Mouse (Mus musculus) forebrain, embryonic 14.5 days (tissue): ENCODE results near the gene Tenm3. TPM values are rescaled to one million over a fixed set of nuclear protein-coding genes. Genes with fewer than 3 reads are reported as not detected.
A peak's percentile ranks its signal among the peaks of the same experiment; 100 is the strongest.

ENCODE experiments used
- ATAC-seq: fragments of 200-750 bp; cut with Nextera tagmentation; 2 replicates; pipeline ENCODE4 v1.8.0; 2017; ENCODE audit warnings: mild to moderate bottlenecking, moderate library complexity
- DNase-seq: peaks from one replicate; pipeline ENCODE4 v3.0.0-alpha.2; 2015; ENCODE audit warnings: low spot score
- H3K27ac ChIP-seq: fragments of 300-500 bp; sonication (generic); 2 replicates; pipeline ENCODE4 v1.5.1; 2014; ENCODE audit warnings: low read depth, mild to moderate bottlenecking, control low read depth, low read length, moderate library complexity
- H3K27me3 ChIP-seq: fragments of 300-500 bp; sonication (generic); replicated peaks from 2 replicates; pipeline ENCODE4 v1.6.1; 2014; ENCODE audit warnings: low read length, control low read depth, mixed read lengths; ENCODE audit not compliant: control insufficient read depth, insufficient read depth
- H3K36me3 ChIP-seq: fragments of 300-500 bp; sonication (generic); 2 replicates; pipeline ENCODE4 v1.6.1; 2014; ENCODE audit warnings: low read length, control low read depth; ENCODE audit not compliant: control insufficient read depth, insufficient read depth
- H3K4me1 ChIP-seq: fragments of 300-500 bp; sonication (generic); 2 replicates; pipeline ENCODE4 v1.6.1; 2014; ENCODE audit warnings: antibody characterized with exemption, low read length, control low read depth; ENCODE audit not compliant: control insufficient read depth, insufficient read depth
- H3K4me2 ChIP-seq: fragments of 300-500 bp; sonication (generic); 2 replicates; pipeline ENCODE4 v1.6.1; 2014; ENCODE audit warnings: mild to moderate bottlenecking, control low read depth, low read length
- H3K4me3 ChIP-seq: fragments of 300-500 bp; sonication (generic); 2 replicates; pipeline ENCODE4 v1.5.1; 2014; ENCODE audit warnings: low read depth, low read length, control low read depth
- H3K9ac ChIP-seq: fragments of 300-500 bp; sonication (generic); 2 replicates; pipeline ENCODE4 v1.6.1; 2014; ENCODE audit warnings: mild to moderate bottlenecking, low read length, control low read depth, moderate library complexity
- H3K9me3 ChIP-seq: fragments of 300-500 bp; sonication (generic); replicated peaks from 2 replicates; pipeline ENCODE4 v1.6.1; 2016; ENCODE audit warnings: low read length, control low read depth, mixed read lengths; ENCODE audit not compliant: control insufficient read depth
- WGBS: fragments of 180-500 bp; shearing (Covaris S2); extraction: QIAGEN DNeasy Blood & Tissue Kit; methylation state at CpG from one replicate; pipeline ENCODE4 v1.1.7; 2014; 5-methylcytosine and 5-hydroxymethylcytosine counted together
- polyA plus RNA-seq: library from polyadenylated mRNA; unstranded; fragments of >200 nt; fragmentation: Nextera tagmentation; extraction: Ambion mirVana; gene quantifications from 2 replicates; pipeline ENCODE4 v1.2.1, GENCODE M21; 2014

The Tenm3 gene
- polyA plus RNA-seq, 1 experiment from 2014 or later, result 12.5 TPM

DNA sequence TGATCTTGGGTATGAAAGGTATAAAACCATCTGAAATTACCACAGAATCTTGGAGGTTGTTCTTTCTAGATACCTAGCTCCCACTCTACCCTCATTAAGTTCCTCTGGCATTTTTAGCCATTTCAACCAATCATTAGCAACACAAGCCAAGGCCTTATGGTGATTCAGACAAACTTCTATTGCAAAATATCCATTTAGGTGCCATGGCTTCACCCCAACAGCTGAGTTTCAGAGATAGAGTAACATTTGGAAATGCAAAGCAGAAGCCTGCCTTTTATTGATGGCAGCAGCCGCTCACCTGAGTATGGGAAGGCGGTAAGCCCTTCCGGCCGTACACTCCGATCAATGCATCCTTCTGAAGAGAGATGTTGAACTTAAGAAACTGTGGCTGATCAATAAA lies 494.9 kb downstream of the Tenm3 start:
- H3K27ac ChIP-seq, result no peak overlapping the region
- no peak overlapping the region for H3K4me3 ChIP-seq
- H3K36me3 ChIP-seq, result no peaks in the 10 kb centered on the region
- no peak overlapping the region for H3K4me2 ChIP-seq
- WGBS, result 98% methylated on average over 5 of the region's 5 CpGs
- no peak overlapping the region for H3K9ac ChIP-seq
- H3K27me3 ChIP-seq, result no peaks in the 10 kb centered on the region
- no peak for ATAC-seq
- DNase-seq, result no peak
- H3K4me1 ChIP-seq, result no peaks in the 10 kb centered on the region
- no peaks in the 10 kb centered on the region for H3K9me3 ChIP-seq

- Histone ChIP-seq H3K4me1 (no peaks in the 10 kb centered on the region), H3K36me3 (no peaks in the 10 kb centered on the region), H3K4me3 (no peak overlapping the region), H3K9ac (no peak overlapping the region), H3K9me3 (no peaks in the 10 kb centered on the region), H3K4me2 (no peak overlapping the region), H3K27me3 (no peaks in the 10 kb centered on the region), H3K27ac (no peak overlapping the region)
- 96% methylated on average over 4 of the region's 4 CpGs for WGBS
- ATAC-seq, result no peak
- no peak for DNase-seq
Observed at GRCm38 (mm10) chr8:48348386-48348785, 495.4 kb downstream of the Tenm3 start.

DNA sequence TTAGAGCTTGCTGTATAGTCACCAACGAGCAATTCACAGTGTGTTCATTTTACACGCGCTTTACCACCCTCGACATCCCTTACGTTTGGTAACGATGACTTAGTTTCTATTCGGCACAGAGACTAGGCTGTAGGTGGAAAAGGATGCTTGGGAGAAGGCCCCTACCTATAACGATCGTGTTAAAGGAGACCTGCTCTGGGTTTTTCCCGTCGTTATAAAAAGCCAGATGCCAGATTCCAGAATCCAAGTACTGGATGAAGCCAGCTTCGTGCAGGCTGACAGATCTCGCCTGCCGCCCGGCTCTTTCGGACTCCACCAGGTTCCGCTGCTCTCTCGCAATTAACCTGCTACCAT lies 500.7 kb downstream of the Tenm3 start:
- H3K27ac ChIP-seq, result no peak overlapping the region
- 68% methylated on average over 18 of the region's 18 CpGs for WGBS
- H3K4me3 ChIP-seq, result no peak overlapping the region
- H3K9ac ChIP-seq, result no peak overlapping the region
- H3K27me3 ChIP-seq, result no peaks in the 10 kb centered on the region
- H3K36me3 ChIP-seq, result no peaks in the 10 kb centered on the region
- H3K4me2 ChIP-seq, result no peak overlapping the region
- 0 out of 2 replicates have a peak, but pooled peaks have one; percentile 31 for ATAC-seq
- no peak for DNase-seq
- no peaks in the 10 kb centered on the region for H3K9me3 ChIP-seq
- peaks cover 5% of the 10 kb centered on the region; the same call in 1 of the 2 replicates for H3K4me1 ChIP-seq

DNA sequence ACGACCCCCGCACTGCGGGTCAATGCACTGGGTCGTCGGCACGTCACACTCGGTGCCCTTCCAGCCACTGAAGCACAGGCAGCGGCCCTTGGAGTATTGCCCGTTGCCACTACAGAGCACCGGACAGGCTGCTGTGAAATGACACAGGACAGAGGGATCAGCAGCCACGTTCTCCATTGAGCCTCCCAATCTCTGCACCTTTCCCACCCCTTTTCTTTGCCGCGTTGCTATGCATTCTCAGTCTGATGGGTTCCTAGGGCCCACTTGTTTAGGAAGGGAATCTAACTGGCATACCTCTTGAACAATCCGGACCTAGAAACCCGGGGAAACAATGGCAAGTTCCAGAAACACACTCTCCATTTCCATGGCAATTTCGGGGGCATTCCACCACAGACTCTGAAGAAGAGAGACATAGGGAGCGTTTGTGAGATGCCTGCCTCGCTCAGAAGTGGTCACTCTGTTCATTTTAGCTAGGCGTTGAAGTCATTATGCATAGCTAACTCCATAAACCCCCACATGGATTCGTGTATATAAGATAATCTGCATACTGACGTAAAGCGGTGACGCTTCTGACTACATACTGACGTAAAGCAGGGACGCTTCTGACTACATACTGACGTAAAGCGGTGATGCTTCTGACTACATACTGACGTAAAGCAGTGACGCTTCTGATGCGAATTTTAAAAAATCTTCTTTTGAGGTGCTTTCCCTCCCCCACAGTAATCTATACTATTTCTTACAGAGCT lies 501.3 kb downstream of the Tenm3 start:
- peak; percentile 73; the same call in 1 of the 2 replicates for ATAC-seq
- H3K9ac ChIP-seq, result no peak overlapping the region
- H3K4me3 ChIP-seq, result no peak overlapping the region

GRCm38 (mm10) chr8:48341692-48342091 lies 502.1 kb downstream of the Tenm3 start:
- WGBS, result 47% methylated on average over 4 of the region's 4 CpGs
- no peak for DNase-seq

More for the DNA sequence above, 501.3 kb downstream of the Tenm3 start:
- Histone ChIP-seq H3K4me1 (peaks cover 5% of the 10 kb centered on the region; the same call in 1 of the 2 replicates), H3K27me3 (no peaks in the 10 kb centered on the region), H3K27ac (no peak overlapping the region), H3K9me3 (no peaks in the 10 kb centered on the region), H3K36me3 (no peaks in the 10 kb centered on the region), H3K4me2 (peak overlapping the region; percentile 23; the same call in 1 of the 2 replicates)
- 69% methylated on average over 30 of the region's 30 CpGs for WGBS
- DNase-seq, result peak; percentile 44

GRCm38 (mm10) chr8:48341276-48341675 lies 502.5 kb downstream of the Tenm3 start:
- ATAC-seq, result no peak

More at GRCm38 (mm10) chr8:48341692-48342091, 502.1 kb downstream of the Tenm3 start:
- H3K27ac ChIP-seq, result no peak overlapping the region
- no peak overlapping the region for H3K4me2 ChIP-seq
- H3K9ac ChIP-seq, result no peak overlapping the region
- no peaks in the 10 kb centered on the region for H3K9me3 ChIP-seq
- peaks cover 5% of the 10 kb centered on the region; the same call in 1 of the 2 replicates for H3K4me1 ChIP-seq
- no peaks in the 10 kb centered on the region for H3K27me3 ChIP-seq
- no peak for ATAC-seq
- no peaks in the 10 kb centered on the region for H3K36me3 ChIP-seq
- H3K4me3 ChIP-seq, result no peak overlapping the region

DNA sequence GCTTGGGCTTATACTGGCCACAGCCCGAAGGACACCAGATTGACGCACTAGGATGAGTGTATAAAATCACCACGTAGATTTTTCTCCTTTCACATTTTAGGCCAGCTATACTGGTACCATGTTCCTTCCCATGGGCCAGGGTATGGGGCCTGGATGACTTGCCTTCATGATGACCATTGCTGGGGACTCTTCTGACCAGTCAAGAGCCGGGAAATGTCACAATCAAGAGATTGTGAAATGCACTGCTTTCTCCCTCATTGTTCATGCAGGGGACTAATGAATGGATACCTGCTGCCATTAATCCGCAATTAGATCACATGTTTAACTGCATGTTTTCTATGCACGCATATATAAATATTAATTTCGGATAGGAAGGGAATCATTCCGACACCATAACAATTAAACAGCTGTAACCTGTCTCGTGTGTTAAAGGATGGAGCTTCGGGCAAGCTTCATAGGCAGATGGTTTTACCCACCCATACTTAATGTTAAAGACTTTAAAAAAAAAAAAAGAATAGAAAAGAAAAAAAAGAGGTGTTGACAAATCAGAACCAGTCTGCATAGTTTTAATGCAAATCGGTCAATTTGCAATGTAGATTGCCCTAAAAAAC lies 521.0 kb downstream of the Tenm3 start:
- Histone ChIP-seq H3K36me3 (no peaks in the 10 kb centered on the region), H3K4me3 (no peak overlapping the region), H3K9me3 (no peaks in the 10 kb centered on the region), H3K9ac (no peak overlapping the region), H3K4me2 (no peak overlapping the region), H3K27ac (peak overlapping the region; percentile 39; the same call in 1 of the 2 replicates), H3K27me3 (no peaks in the 10 kb centered on the region), H3K4me1 (peaks cover 14% of the 10 kb centered on the region)
- 32% methylated on average over 11 of the region's 11 CpGs for WGBS
- ATAC-seq (peak; percentile 83), DNase-seq (peak; percentile 75)

More at GRCm38 (mm10) chr8:48341276-48341675, 502.5 kb downstream of the Tenm3 start:
- Histone ChIP-seq H3K9me3 (no peaks in the 10 kb centered on the region), H3K4me1 (peaks cover 5% of the 10 kb centered on the region; the same call in 1 of the 2 replicates), H3K4me3 (no peak overlapping the region), H3K36me3 (no peaks in the 10 kb centered on the region), H3K4me2 (no peak overlapping the region), H3K27me3 (no peaks in the 10 kb centered on the region), H3K9ac (no peak overlapping the region), H3K27ac (no peak overlapping the region)
- 80% methylated on average over 5 of the region's 5 CpGs for WGBS
- no peak for DNase-seq

DNA sequence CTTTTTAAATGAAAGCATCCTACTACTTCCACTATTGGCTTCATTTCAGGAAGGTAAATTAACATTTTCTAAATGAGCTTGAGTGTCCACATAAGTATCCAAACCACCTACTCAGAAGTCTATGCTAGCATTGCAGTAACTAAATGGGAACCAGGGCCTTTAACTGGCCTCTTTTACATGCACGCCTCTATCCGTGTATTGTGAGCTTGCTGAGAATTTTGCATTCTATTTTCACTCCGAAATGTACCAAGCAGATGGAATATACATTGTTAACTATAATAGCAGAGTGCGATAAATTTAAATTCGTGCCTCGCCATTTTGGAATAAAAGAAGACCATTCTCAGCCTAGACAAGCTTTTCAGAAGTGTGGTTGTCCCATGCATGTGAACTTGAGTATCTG lies 521.5 kb downstream of the Tenm3 start:
- ATAC-seq (no peak), DNase-seq (no peak)
- H3K4me1 ChIP-seq, result peaks cover 14% of the 10 kb centered on the region
- H3K9me3 ChIP-seq, result no peaks in the 10 kb centered on the region
- no peak overlapping the region for H3K4me2 ChIP-seq
- H3K27ac ChIP-seq, result peak overlapping the region; percentile 39; the same call in 1 of the 2 replicates
- H3K9ac ChIP-seq, result no peak overlapping the region
- WGBS, result 85% methylated on average over 6 of the region's 6 CpGs
- no peaks in the 10 kb centered on the region for H3K36me3 ChIP-seq
- no peak overlapping the region for H3K4me3 ChIP-seq
- no peaks in the 10 kb centered on the region for H3K27me3 ChIP-seq

DNA sequence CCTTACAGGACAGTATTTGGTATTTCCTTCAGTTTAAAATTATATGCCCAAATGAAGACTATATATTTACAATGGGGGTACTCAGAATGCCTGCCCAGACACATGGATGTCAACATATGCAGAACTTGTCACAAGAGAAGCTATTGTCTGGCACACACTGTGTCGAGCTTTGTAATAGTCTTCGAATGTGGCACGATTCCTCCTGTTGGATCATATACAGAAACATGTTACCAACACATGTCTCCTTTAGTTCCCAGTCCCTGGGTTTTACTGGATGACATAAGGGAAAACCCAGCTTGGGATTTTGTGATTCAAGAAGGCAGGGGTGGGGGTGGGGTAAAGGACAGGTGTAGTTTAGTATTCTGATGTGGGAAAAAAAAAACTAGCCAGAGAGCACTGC lies 524.1 kb downstream of the Tenm3 start:
- H3K4me2 ChIP-seq, result no peak overlapping the region
- H3K36me3 ChIP-seq, result no peaks in the 10 kb centered on the region
- H3K9ac ChIP-seq, result no peak overlapping the region
- no peaks in the 10 kb centered on the region for H3K27me3 ChIP-seq
- ATAC-seq, result no peak
- WGBS, result 76% methylated on average over 3 of the region's 3 CpGs
- H3K9me3 ChIP-seq, result no peaks in the 10 kb centered on the region
- DNase-seq, result peak; percentile 67
- H3K4me1 ChIP-seq, result peaks cover 14% of the 10 kb centered on the region
- H3K27ac ChIP-seq, result no peak overlapping the region
- H3K4me3 ChIP-seq, result no peak overlapping the region
